Mouse (Mus musculus): ENCODE results near the gene Adamts8.

Gene Adamts8

GRCm38 (mm10) chr9:30970001-30970400 lies 27.6 kb downstream of the Adamts8 start:
- in situ Hi-C loops (cut with MboI; ENCODE audit: unreplicated experiment in 2 of 2): no loop called here

GRCm38 (mm10) chr9:30971967-30972366 lies 29.6 kb downstream of the Adamts8 start:
- in situ Hi-C loops (cut with MboI; ENCODE audit: unreplicated experiment in 2 of 2): no loop called here

DNA sequence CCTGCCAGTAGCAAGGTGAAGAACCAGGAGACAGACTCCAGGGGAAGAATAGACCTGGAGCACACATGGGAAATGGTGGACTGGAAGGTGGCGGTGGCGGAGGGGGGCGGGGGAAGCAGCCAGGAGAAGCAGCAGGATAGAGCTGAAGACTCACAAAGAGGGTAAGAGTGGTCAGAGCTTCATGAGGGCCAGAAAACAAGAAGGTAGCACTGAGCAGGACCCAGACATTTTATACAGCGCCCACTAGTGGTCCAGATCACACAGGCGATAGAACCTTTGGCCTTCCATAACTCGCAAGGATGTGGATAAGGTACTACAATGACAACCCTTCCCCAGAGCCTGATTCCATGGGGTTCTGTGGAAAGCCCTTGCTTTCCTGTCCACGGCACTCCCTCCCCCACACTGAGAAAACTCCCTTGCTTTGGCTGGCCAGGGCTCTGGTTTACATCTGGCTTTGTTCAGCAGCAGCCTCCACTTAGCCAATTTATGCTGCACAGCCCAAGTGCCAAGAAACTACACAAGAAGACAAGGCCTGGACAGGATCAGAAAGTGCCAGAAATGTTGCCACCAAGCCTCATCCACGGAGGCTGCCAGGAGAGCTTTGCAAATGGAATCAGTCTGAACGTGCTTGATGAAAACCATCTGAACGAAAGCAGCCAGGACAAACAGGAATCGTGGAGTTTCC lies 34.1 kb downstream of the Adamts8 start:
- in situ Hi-C loops (cut with MboI; ENCODE audit: unreplicated experiment in 2 of 2): no loop called here

DNA sequence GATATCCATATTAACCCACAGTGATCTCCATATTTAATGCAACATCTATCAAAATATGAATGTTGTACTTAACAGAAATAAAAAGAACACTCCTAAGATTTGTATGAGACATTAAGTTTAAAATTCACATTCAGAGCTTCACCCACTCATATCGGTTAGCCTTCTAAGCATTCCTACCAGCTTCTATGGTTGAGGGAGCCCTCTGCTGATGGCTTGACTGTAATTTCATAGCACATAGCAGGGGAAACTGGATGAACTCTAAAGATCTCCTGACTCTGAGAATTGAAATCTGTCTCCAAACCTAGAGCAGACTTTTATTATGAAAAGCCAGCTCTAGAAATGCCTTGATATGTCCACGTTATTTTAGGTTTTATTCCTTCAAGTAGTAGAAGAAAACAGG lies 38.1 kb downstream of the Adamts8 start:
- in situ Hi-C loops (cut with MboI; ENCODE audit: unreplicated experiment in 2 of 2): no loop called here

DNA sequence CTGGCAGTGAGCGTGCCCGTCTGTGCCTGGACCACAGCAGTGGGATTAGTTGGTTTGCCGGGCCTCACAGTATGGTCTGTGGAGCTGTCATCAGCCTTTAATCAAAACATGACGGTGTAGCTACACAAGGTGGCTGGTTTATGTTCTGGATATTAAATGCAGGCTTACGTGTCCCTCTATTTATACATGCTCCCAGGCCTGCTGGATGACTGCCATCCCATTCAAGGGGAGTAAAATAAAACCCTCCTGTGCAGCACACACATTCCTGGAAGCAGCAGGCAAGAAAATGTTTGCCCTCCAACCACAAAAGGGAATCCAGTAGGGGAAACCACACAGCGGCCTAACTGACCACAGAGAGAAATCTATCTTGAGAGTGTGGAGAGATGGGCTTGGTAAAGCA lies 43.4 kb downstream of the Adamts8 start:
- in situ Hi-C loops (cut with MboI; ENCODE audit: unreplicated experiment in 2 of 2): no loop called here

GRCm38 (mm10) chr9:30993106-30993505 lies 50.7 kb downstream of the Adamts8 start:
- in situ Hi-C loops (cut with MboI; ENCODE audit: unreplicated experiment in 2 of 2): no loop called here

DNA sequence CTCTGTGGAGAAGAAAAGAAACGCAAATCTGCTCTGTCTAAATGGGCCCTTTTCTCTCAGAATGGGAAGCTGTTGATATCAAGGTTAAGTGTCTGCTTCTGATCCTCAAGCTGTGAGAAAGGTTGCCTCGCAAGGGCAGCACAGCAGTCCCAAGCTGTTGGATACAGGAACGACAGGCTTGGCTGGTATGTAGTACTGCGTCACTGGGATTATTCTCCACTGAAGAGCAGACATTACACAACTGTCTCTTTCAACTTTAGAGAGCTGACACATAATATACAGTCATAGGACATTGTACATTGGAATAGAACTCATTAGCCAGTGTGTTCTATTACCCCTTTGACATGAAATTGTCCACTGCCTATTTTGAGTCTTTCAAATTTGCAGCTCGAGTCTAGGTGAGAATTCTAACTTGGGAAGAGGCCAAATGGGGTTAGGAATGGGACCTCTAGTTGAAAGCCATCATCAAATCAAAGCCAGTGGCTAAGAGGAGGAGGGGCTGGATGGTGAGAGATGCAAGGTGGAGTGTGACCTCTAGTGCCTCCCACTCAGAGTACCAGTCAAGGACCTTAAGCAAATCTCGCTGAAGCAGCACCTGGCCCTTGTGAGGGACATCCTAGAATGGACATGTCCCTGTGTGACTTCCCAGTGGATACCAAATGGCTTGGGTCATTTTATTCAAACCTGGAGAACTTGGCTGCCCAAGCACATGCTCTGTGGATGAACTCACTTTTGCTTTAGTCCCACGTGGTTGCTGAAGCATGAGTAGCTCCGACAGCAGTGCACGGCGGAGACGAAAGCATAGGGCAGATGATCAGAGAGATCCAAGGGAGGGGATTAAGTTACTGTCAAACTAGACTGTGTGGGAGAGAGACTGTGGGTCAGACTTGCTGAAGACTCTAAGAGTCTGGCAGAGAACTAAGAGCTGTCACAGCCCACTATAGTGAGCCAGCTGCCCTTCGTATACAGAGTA lies 54.5 kb downstream of the Adamts8 start:
- in situ Hi-C loops (cut with MboI; ENCODE audit: unreplicated experiment in 2 of 2): no loop called here

DNA sequence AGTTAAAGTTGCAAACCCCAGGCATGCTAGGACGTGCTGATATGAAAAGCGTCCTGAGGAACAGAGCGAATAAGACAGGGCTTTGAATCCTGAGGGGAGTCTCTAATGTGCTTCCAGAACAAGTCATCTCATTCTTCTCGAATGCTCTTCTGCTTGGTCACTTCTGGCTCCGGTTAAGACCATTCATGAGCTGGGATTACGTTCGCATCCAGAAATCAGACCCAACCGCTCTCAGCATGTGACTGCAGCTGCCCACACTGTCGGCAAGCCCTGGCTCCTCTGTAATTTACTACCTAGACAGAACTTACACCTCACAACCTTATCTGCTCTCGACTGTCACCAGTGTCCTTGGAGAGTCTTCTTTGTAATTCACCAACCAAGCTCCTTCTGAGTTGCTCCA lies 58.3 kb downstream of the Adamts8 start:
- in situ Hi-C loops (cut with MboI; ENCODE audit: unreplicated experiment in 2 of 2): no loop called here

GRCm38 (mm10) chr9:31002528-31002927 lies 60.2 kb downstream of the Adamts8 start:
- in situ Hi-C loops (cut with MboI; ENCODE audit: unreplicated experiment in 2 of 2): no loop called here

- in situ Hi-C loops (cut with MboI; ENCODE audit: unreplicated experiment in 2 of 2): no loop called here
These were observed 67.0 kb downstream of the Adamts8 start for GRCm38 (mm10) chr9:31009334-31009733.

- in situ Hi-C loops (cut with MboI; ENCODE audit: unreplicated experiment in 2 of 2): no loop called here
These were observed 67.7 kb downstream of the Adamts8 start for GRCm38 (mm10) chr9:31010040-31010439.

DNA sequence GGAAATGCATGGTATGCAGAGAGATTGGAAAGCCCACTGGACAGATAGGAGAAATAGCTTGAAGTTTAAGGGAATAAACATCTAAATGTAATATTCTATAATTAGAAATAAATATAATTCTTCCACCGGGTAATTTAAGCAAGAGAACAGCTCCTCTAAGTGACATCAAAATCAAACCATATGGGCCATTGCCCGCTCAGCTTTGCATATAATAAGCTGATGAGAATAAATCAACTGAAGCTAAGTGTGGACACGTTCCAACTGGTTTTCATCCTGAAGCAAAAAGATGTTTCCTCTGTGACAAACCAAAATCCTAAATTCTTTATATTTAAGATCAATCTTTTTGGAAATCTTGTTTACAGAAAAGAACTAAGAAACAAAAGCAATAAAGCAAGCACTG lies 68.4 kb downstream of the Adamts8 start:
- in situ Hi-C loops (cut with MboI; ENCODE audit: unreplicated experiment in 2 of 2): no loop called here

- in situ Hi-C loops (cut with MboI; ENCODE audit: unreplicated experiment in 2 of 2): no loop called here
These were observed 69.2 kb downstream of the Adamts8 start for GRCm38 (mm10) chr9:31011533-31011932.

- in situ Hi-C loops (cut with MboI; ENCODE audit: unreplicated experiment in 2 of 2): no loop called here
These were observed 70.3 kb downstream of the Adamts8 start for GRCm38 (mm10) chr9:31012674-31013073.

DNA sequence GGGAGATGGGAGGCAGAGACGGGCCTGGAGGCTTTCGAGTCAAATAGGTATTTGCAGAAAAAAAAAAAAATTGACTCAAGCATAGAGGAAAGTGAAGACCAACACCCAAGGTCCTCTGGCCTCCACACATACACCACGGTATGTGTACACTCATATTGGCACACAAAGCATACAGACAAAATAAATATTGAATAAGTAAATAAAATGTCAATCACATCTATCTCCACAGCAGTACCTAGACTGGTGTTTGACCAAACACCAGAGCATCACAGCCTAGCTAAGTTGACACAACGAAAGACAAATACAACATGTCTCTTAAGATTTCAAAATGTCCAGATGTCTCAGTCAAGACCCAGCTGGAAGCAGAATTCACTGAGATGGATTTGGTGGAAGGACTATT lies 71.1 kb downstream of the Adamts8 start:
- in situ Hi-C loops (cut with MboI; ENCODE audit: unreplicated experiment in 2 of 2): no loop called here

Measured in v-Abl transformed pro-B cells (cell line).